Mouse (Mus musculus): ENCODE results near the gene Ahnak. TPM values are rescaled to one million over a fixed set of nuclear protein-coding genes. Genes with fewer than 3 reads are reported as not detected.

Ahnak gene
- polyA plus RNA-seq, 1 experiment = 14.7 TPM

GRCm38 (mm10) chr19:8982303-8983149 lies 6.6 kb upstream of the Ahnak start:
- Histone ChIP-seq H3K27me3 (ENCODE audit: control insufficient read depth, insufficient read depth, low read length) (no peaks in the 10 kb centered on the region), H3K36me3 (ENCODE audit: control insufficient read depth, insufficient read depth, low read length) (peaks cover 14% of the 10 kb centered on the region), H3K4me1 (ENCODE audit: control insufficient read depth, insufficient read depth, insufficient read length, low read length) (peaks cover 23% of the 10 kb centered on the region), H3K27ac (ENCODE audit: insufficient read depth, low read depth, low read length) (peak overlapping the region; percentile 94), H3K4me3 (ENCODE audit: low read depth, low read length) (no peak overlapping the region)
- TF ChIP-seq POLR2A (IDR thresholded peaks at IDR 0.05; ENCODE audit: low read depth, low read length) (no peak), CTCF (IDR thresholded peaks at IDR 0.05; ENCODE audit: extremely low read depth, insufficient read length, insufficient replicate concordance, low read depth, low read length) (no peak)
- 29% methylated on average over 5 of the region's 5 CpGs for WGBS

GRCm38 (mm10) chr19:8983150-8983650 lies 5.9 kb upstream of the Ahnak start:
- no peaks in the 10 kb centered on the region for H3K27me3 ChIP-seq (ENCODE audit: control insufficient read depth, insufficient read depth, low read length)
- no peak for TF ChIP-seq POLR2A (IDR thresholded peaks at IDR 0.05; ENCODE audit: low read depth, low read length)
- no peak for TF ChIP-seq CTCF (IDR thresholded peaks at IDR 0.05; ENCODE audit: extremely low read depth, insufficient read length, insufficient replicate concordance, low read depth, low read length)
- H3K27ac ChIP-seq (ENCODE audit: insufficient read depth, low read depth, low read length) = peak overlapping the region; percentile 94
- 13% methylated on average over 4 of the region's 4 CpGs for WGBS
- H3K4me3 ChIP-seq (ENCODE audit: low read depth, low read length) = no peak overlapping the region
- H3K36me3 ChIP-seq (ENCODE audit: control insufficient read depth, insufficient read depth, low read length) = peaks cover 9% of the 10 kb centered on the region
- H3K4me1 ChIP-seq (ENCODE audit: control insufficient read depth, insufficient read depth, insufficient read length, low read length) = peaks cover 27% of the 10 kb centered on the region

- 15% methylated on average over 7 of the region's 7 CpGs for WGBS
- H3K4me1 ChIP-seq (ENCODE audit: control insufficient read depth, insufficient read depth, insufficient read length, low read length) = peaks cover 31% of the 10 kb centered on the region
- TF ChIP-seq CTCF (IDR thresholded peaks at IDR 0.05; ENCODE audit: extremely low read depth, insufficient read length, insufficient replicate concordance, low read depth, low read length) (no peak), POLR2A (IDR thresholded peaks at IDR 0.05; ENCODE audit: low read depth, low read length) (no peak)
- no peaks in the 10 kb centered on the region for H3K27me3 ChIP-seq (ENCODE audit: control insufficient read depth, insufficient read depth, low read length)
- H3K27ac ChIP-seq (ENCODE audit: insufficient read depth, low read depth, low read length) = peak overlapping the region; percentile 94
- no peak overlapping the region for H3K4me3 ChIP-seq (ENCODE audit: low read depth, low read length)
- peaks cover 1% of the 10 kb centered on the region; the same call in 1 of the 2 replicates for H3K36me3 ChIP-seq (ENCODE audit: control insufficient read depth, insufficient read depth, low read length)
Measured at GRCm38 (mm10) chr19:8984255-8984868, 4.7 kb upstream of the Ahnak start.

GRCm38 (mm10) chr19:8985891-8986290 lies 3.2 kb upstream of the Ahnak start:
- Histone ChIP-seq H3K4me1 (ENCODE audit: control insufficient read depth, insufficient read depth, insufficient read length, low read length) (peaks cover 37% of the 10 kb centered on the region), H3K4me3 (ENCODE audit: low read depth, low read length) (no peak overlapping the region), H3K27ac (ENCODE audit: insufficient read depth, low read depth, low read length) (no peak overlapping the region), H3K36me3 (ENCODE audit: control insufficient read depth, insufficient read depth, low read length) (no peaks in the 10 kb centered on the region), H3K27me3 (ENCODE audit: control insufficient read depth, insufficient read depth, low read length) (no peaks in the 10 kb centered on the region)
- WGBS = 43% methylated on average over 5 of the region's 5 CpGs
- TF ChIP-seq CTCF (IDR thresholded peaks at IDR 0.05; ENCODE audit: extremely low read depth, insufficient read length, insufficient replicate concordance, low read depth, low read length) (no peak), POLR2A (IDR thresholded peaks at IDR 0.05; ENCODE audit: low read depth, low read length) (no peak)

- no peak overlapping the region for H3K4me3 ChIP-seq (ENCODE audit: low read depth, low read length)
- peaks cover 45% of the 10 kb centered on the region for H3K4me1 ChIP-seq (ENCODE audit: control insufficient read depth, insufficient read depth, insufficient read length, low read length)
- no peak overlapping the region for H3K27ac ChIP-seq (ENCODE audit: insufficient read depth, low read depth, low read length)
- TF ChIP-seq CTCF (IDR thresholded peaks at IDR 0.05; ENCODE audit: extremely low read depth, insufficient read length, insufficient replicate concordance, low read depth, low read length) = no peak
- H3K27me3 ChIP-seq (ENCODE audit: control insufficient read depth, insufficient read depth, low read length) = no peaks in the 10 kb centered on the region
- H3K36me3 ChIP-seq (ENCODE audit: control insufficient read depth, insufficient read depth, low read length) = peaks cover 1% of the 10 kb centered on the region; the same call in 1 of the 2 replicates
- WGBS = 90% methylated on average over 2 of the region's 2 CpGs
Measured at GRCm38 (mm10) chr19:8987816-8988215, 1.3 kb upstream of the Ahnak start.

GRCm38 (mm10) chr19:8988346-8989065 lies 578 bp upstream of the Ahnak start:
- H3K36me3 ChIP-seq (ENCODE audit: control insufficient read depth, insufficient read depth, low read length) = peaks cover 1% of the 10 kb centered on the region; the same call in 1 of the 2 replicates
- H3K4me1 ChIP-seq (ENCODE audit: control insufficient read depth, insufficient read depth, insufficient read length, low read length) = peaks cover 48% of the 10 kb centered on the region
- no peak for TF ChIP-seq POLR2A (IDR thresholded peaks at IDR 0.05; ENCODE audit: low read depth, low read length)
- peak; percentile 7; the same call in 1 of the 2 replicates for TF ChIP-seq CTCF (IDR thresholded peaks at IDR 0.05; ENCODE audit: extremely low read depth, insufficient read length, insufficient replicate concordance, low read depth, low read length)
- 41% methylated on average over 15 of the region's 15 CpGs for WGBS
- H3K27me3 ChIP-seq (ENCODE audit: control insufficient read depth, insufficient read depth, low read length) = no peaks in the 10 kb centered on the region
- H3K27ac ChIP-seq (ENCODE audit: insufficient read depth, low read depth, low read length) = peak overlapping the region; percentile 94
- peak overlapping the region; percentile 73 for H3K4me3 ChIP-seq (ENCODE audit: low read depth, low read length)
